Mouse (Mus musculus) limb, embryonic 14.5 days (tissue): ENCODE data around the gene Ccdc6. TPM values are rescaled to one million over a fixed set of nuclear protein-coding genes. Genes with fewer than 3 reads are reported as not detected.

ENCODE experiments used
- ATAC-seq: fragments of 200-750 bp; cut with Nextera tagmentation; 2 replicates; pipeline ENCODE4 v1.8.0; 2017; ENCODE audit warnings: low read depth, moderate number of reproducible peaks, moderate TSS enrichment; ENCODE audit not compliant: low FRiP score
- DNase-seq: peaks from one replicate; pipeline ENCODE4 v3.0.0-alpha.2; 2015; ENCODE audit warnings: low spot score
- H3K27ac ChIP-seq: fragments of 300-500 bp; sonication (generic); replicated peaks from 2 replicates; pipeline ENCODE4 v1.5.1; 2014; ENCODE audit warnings: low read depth, mild to moderate bottlenecking, low read length, moderate library complexity, mixed read lengths
- H3K27me3 ChIP-seq: fragments of 300-500 bp; sonication (generic); 2 replicates; pipeline ENCODE4 v1.6.1; 2014; ENCODE audit warnings: low read length, mixed read lengths; ENCODE audit not compliant: control insufficient read depth, insufficient read depth
- H3K36me3 ChIP-seq: fragments of 300-500 bp; sonication (generic); 2 replicates; pipeline ENCODE4 v1.6.1; 2014; ENCODE audit warnings: mild to moderate bottlenecking, low read length, moderate library complexity, mixed read lengths; ENCODE audit not compliant: control insufficient read depth, insufficient read depth
- H3K4me1 ChIP-seq: fragments of 300-500 bp; sonication (generic); 2 replicates; pipeline ENCODE4 v1.6.1; 2014; ENCODE audit warnings: antibody characterized with exemption, low read length, mixed read lengths; ENCODE audit not compliant: control insufficient read depth, insufficient read depth
- H3K4me2 ChIP-seq: fragments of 300-500 bp; sonication (generic); replicated peaks from 2 replicates; pipeline ENCODE4 v1.6.1; 2014; ENCODE audit warnings: low read depth, mild to moderate bottlenecking, low read length, moderate library complexity; ENCODE audit not compliant: severe bottlenecking
- H3K4me3 ChIP-seq: fragments of 300-500 bp; sonication (generic); replicated peaks from 2 replicates; pipeline ENCODE4 v1.5.1; 2014; ENCODE audit warnings: low read length
- H3K9ac ChIP-seq: fragments of 300-500 bp; sonication (generic); 2 replicates; pipeline ENCODE4 v1.6.1; 2014; ENCODE audit warnings: mild to moderate bottlenecking, low read depth, low read length, moderate library complexity; ENCODE audit not compliant: severe bottlenecking
- H3K9me3 ChIP-seq: fragments of 300-500 bp; sonication (generic); 2 replicates; pipeline ENCODE4 v1.6.1; 2016; ENCODE audit warnings: low read length; ENCODE audit not compliant: control insufficient read depth
- POLR2A ChIP-seq: fragments of 200-500 bp; IDR thresholded peaks from 2 replicates; pipeline ENCODE4 v1.8.0; 2012; ENCODE audit warnings: inconsistent platforms, mild to moderate bottlenecking, moderate library complexity, borderline replicate concordance; ENCODE audit not compliant: insufficient read depth, insufficient read length; ENCODE audit errors: extremely low read depth
- WGBS: fragments of 180-500 bp; shearing (Covaris S2); extraction: QIAGEN DNeasy Blood & Tissue Kit; methylation state at CpG from one replicate; pipeline ENCODE4 v1.1.7; 2014; 5-methylcytosine and 5-hydroxymethylcytosine counted together
- polyA plus RNA-seq, 2 experiments: library from polyadenylated mRNA; depleted of rRNA in 1 of 2; stranded (reverse) in 1 of 2; unstranded in 1 of 2; fragments of >200 nt; fragmentation: Nextera tagmentation in 1 of 2; extraction: Ambion mirVana in 1 of 2; gene quantifications; 2 replicates each; pipeline versions ENCODE4 v1.2.1 to v1.2.3; 2012 to 2014

Ccdc6 gene
- polyA plus RNA-seq, 2 experiments: 23.1 to 29.6 TPM

- no peak for ATAC-seq
- no peak for TF ChIP-seq POLR2A
- no peaks in the 10 kb centered on the region for H3K9me3 ChIP-seq
- no peak overlapping the region for H3K27ac ChIP-seq
- H3K9ac ChIP-seq: no peak overlapping the region
- no peak overlapping the region for H3K4me2 ChIP-seq
- DNase-seq: no peak
- no peaks in the 10 kb centered on the region for H3K27me3 ChIP-seq
- peaks cover 4% of the 10 kb centered on the region; the same call in 1 of the 2 replicates for H3K4me1 ChIP-seq
- H3K4me3 ChIP-seq: no peak overlapping the region
- WGBS: 92% methylated on average over 7 of the region's 7 CpGs
- peaks cover 59% of the 10 kb centered on the region for H3K36me3 ChIP-seq
These were observed 89.7 kb downstream of the Ccdc6 start for GRCm38 (mm10) chr10:70186586-70186985.

GRCm38 (mm10) chr10:70189864-70190263 is 92.9 kb downstream of the Ccdc6 start:
- H3K9me3 ChIP-seq: no peaks in the 10 kb centered on the region
- 82% methylated on average over 13 of the region's 13 CpGs for WGBS
- TF ChIP-seq POLR2A: no peak

DNA sequence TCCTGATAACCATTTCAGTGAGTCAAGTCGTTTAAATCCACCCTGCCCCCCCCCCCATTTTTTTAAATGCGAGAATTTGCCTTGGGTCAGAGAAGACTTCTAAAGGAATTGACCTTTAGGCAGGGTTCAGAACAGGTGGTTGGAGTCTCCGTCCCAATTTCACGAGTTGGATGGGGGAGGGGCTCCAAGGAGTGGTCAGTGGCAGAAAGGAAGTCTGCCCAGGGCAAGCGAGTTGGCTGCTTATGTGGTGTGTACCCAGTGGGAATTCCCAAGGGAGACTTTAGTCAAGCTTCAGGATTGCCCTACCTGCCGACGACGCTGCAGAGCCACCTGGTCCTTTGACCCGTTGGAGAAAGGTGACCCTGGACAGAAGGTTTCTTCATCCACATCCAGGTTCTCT is 97.4 kb downstream of the Ccdc6 start:
- ATAC-seq: no peak
- WGBS: 54% methylated on average over 9 of the region's 9 CpGs
- TF ChIP-seq POLR2A: no peak

More at GRCm38 (mm10) chr10:70189864-70190263, 92.9 kb downstream of the Ccdc6 start:
- H3K27ac ChIP-seq: no peak overlapping the region
- ATAC-seq: no peak
- DNase-seq: no peak
- no peak overlapping the region for H3K9ac ChIP-seq
- H3K27me3 ChIP-seq: no peaks in the 10 kb centered on the region
- H3K36me3 ChIP-seq: peaks cover 65% of the 10 kb centered on the region
- no peak overlapping the region for H3K4me3 ChIP-seq
- H3K4me1 ChIP-seq: no peaks in the 10 kb centered on the region
- H3K4me2 ChIP-seq: no peak overlapping the region

DNA sequence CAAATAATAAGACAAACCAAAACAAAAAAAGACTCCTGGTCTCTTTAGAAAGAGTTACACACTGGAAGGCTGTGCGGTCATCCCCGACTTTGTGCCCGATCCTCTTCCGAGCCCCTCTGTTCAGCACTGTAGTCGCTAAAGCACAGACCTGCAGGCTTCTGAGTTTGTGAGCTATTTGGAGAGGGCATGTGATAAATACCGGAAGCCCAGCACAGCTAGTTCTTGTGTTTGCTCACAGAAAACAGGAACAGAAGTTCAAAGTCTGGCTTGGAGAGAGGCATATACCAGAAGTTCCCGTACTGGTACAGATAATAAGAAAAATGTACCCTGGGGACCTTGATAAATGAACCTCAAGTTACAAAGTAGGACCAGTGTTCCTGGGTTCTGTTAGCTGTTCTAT is 98.4 kb downstream of the Ccdc6 start:
- DNase-seq: no peak
- Histone ChIP-seq H3K9ac (no peak overlapping the region), H3K4me3 (no peak overlapping the region), H3K9me3 (no peaks in the 10 kb centered on the region), H3K4me1 (no peaks in the 10 kb centered on the region), H3K4me2 (no peak overlapping the region), H3K36me3 (peaks cover 31% of the 10 kb centered on the region), H3K27me3 (no peaks in the 10 kb centered on the region), H3K27ac (0 out of 2 replicates have a peak overlapping the region, but pooled peaks have one; percentile 26)
- 71% methylated on average over 7 of the region's 7 CpGs for WGBS
- ATAC-seq: no peak
- no peak for TF ChIP-seq POLR2A

More for the DNA sequence above, 97.4 kb downstream of the Ccdc6 start:
- no peak overlapping the region for H3K4me2 ChIP-seq
- no peaks in the 10 kb centered on the region for H3K4me1 ChIP-seq
- no peak overlapping the region for H3K9ac ChIP-seq
- no peaks in the 10 kb centered on the region for H3K27me3 ChIP-seq
- H3K4me3 ChIP-seq: no peak overlapping the region
- no peak for DNase-seq
- H3K9me3 ChIP-seq: no peaks in the 10 kb centered on the region
- H3K36me3 ChIP-seq: peaks cover 41% of the 10 kb centered on the region
- H3K27ac ChIP-seq: no peak overlapping the region

- no peak overlapping the region for H3K4me3 ChIP-seq
- peaks cover 26% of the 10 kb centered on the region for H3K36me3 ChIP-seq
- 0 out of 2 replicates have a peak overlapping the region, but pooled peaks have one; percentile 26 for H3K27ac ChIP-seq
- DNase-seq: peak; percentile 54
- ATAC-seq: peak; percentile 51
- H3K27me3 ChIP-seq: no peaks in the 10 kb centered on the region
- no peak for TF ChIP-seq POLR2A
- no peaks in the 10 kb centered on the region for H3K9me3 ChIP-seq
- WGBS: 31% methylated on average over 7 of the region's 7 CpGs
- no peak overlapping the region for H3K4me2 ChIP-seq
- no peaks in the 10 kb centered on the region for H3K4me1 ChIP-seq
- H3K9ac ChIP-seq: no peak overlapping the region
These were observed 98.9 kb downstream of the Ccdc6 start for GRCm38 (mm10) chr10:70195786-70196185.

DNA sequence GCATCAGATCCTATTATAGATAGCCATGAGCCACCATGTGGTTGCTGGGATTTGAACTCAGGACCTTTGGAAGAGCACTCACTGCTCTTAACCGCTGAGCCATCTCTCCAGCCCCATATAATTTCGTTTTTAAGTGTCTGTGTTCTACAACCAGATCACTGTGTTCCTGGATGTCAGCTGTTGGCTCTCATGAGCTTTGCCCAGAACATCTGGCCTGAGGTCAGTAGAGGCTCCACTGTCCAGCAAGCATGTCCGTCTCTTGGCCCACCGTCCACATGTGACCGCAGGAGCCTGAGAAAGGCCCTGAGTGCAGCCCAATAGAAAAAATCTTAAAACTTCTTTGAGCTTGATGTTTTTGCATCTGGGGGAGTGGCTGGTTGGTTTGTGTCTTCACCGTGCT is 99.7 kb downstream of the Ccdc6 start:
- Histone ChIP-seq H3K36me3 (peaks cover 17% of the 10 kb centered on the region), H3K9ac (no peak overlapping the region), H3K9me3 (no peaks in the 10 kb centered on the region), H3K27ac (no peak overlapping the region), H3K4me1 (no peaks in the 10 kb centered on the region), H3K4me3 (no peak overlapping the region), H3K27me3 (no peaks in the 10 kb centered on the region), H3K4me2 (no peak overlapping the region)
- ATAC-seq (no peak), DNase-seq (no peak)
- WGBS: 90% methylated on average over 6 of the region's 6 CpGs
- TF ChIP-seq POLR2A: no peak
